In genomic region chr7:27165696-27166095, GRCm38 (mm10) we compare ENCODE assay signal across 8 mouse cellular contexts. TPM values are rescaled to one million over a fixed set of nuclear protein-coding genes. Genes with fewer than 3 reads are reported as not detected.
DNase-seq lines count a peak whose midpoint lies in the region; ATAC-seq and TF ChIP-seq lines count a peak whose summit lies in the region.

No protein-coding gene starts in this region.

- ATAC-seq in kidney, embryonic 15.5 days (replicated peaks; ENCODE audit: low FRiP score), result no peak
- no peak for ATAC-seq in hindbrain, embryonic 12.5 days (ENCODE audit: low FRiP score)
- ATAC-seq in midbrain, embryonic 13.5 days, result no peak
- ATAC-seq in granulocyte monocyte progenitor cell, adult 5-6 weeks (replicated peaks; ENCODE audit: poor library complexity, severe bottlenecking), result no peak

- TF ChIP-seq CTCF in bone marrow, adult 2 months (IDR thresholded peaks at IDR 0.05; ENCODE audit: control insufficient read depth, insufficient read depth, low read length), result no peak

- intact Hi-C loops in gastrocnemius, postnatal 14 days (cut with DNase I; ENCODE audit: low total_unique reads), result no loop called here

- H3K27ac ChIP-seq in kidney, embryonic 15.5 days, result peak overlapping the region; percentile 99
- H3K27ac ChIP-seq in bone marrow, adult 2 months (ENCODE audit: control insufficient read depth, insufficient read depth, low read depth, low read length, poor library complexity), result peak overlapping the region; percentile 99
- peak overlapping the region; percentile 99 for H3K27ac ChIP-seq in hindbrain, embryonic 12.5 days
- H3K27ac ChIP-seq in midbrain, embryonic 13.5 days, result peak overlapping the region; percentile 99

- H3K9me3 ChIP-seq in kidney, embryonic 15.5 days (replicated peaks), result no peaks in the 10 kb centered on the region
- no peaks in the 10 kb centered on the region for H3K9me3 ChIP-seq in hindbrain, embryonic 12.5 days (replicated peaks)
- H3K9me3 ChIP-seq in midbrain, embryonic 13.5 days, result no peaks in the 10 kb centered on the region

- peak overlapping the region; percentile 86 for H3K4me2 ChIP-seq in kidney, embryonic 15.5 days
- peak overlapping the region; percentile 87 for H3K4me2 ChIP-seq in hindbrain, embryonic 12.5 days (replicated peaks)
- H3K4me2 ChIP-seq in midbrain, embryonic 13.5 days (replicated peaks), result peak overlapping the region; percentile 86

- DNase-seq in kidney, adult 9 months, result no peak
- no peak for DNase-seq in adrenal gland, adult 18-20 months (ENCODE audit: low spot score in 2 of 2)
- DNase-seq in gastrocnemius, postnatal 14 days, result no peak

- no peak for TF ChIP-seq POLR2A in bone marrow, adult 2 months (IDR thresholded peaks at IDR 0.05; ENCODE audit: borderline replicate concordance, control insufficient read depth, low read depth, low read length)

- H3K27me3 ChIP-seq in kidney, embryonic 15.5 days, result no peaks in the 10 kb centered on the region
- no peaks in the 10 kb centered on the region for H3K27me3 ChIP-seq in hindbrain, embryonic 12.5 days
- H3K27me3 ChIP-seq in midbrain, embryonic 13.5 days, result no peaks in the 10 kb centered on the region

- WGBS in kidney, embryonic 15.5 days, result under 1% methylated on average over 8 of the region's 8 CpGs
- 1% methylated on average over 8 of the region's 8 CpGs for WGBS in bone marrow, adult 2 months
- 5% methylated on average over 8 of the region's 8 CpGs for WGBS in hindbrain, embryonic 12.5 days
- WGBS in midbrain, embryonic 13.5 days, result 5% methylated on average over 8 of the region's 8 CpGs

- H3K9ac ChIP-seq in kidney, embryonic 15.5 days, result peak overlapping the region; percentile 79
- peak overlapping the region; percentile 91 for H3K9ac ChIP-seq in hindbrain, embryonic 12.5 days
- H3K9ac ChIP-seq in midbrain, embryonic 13.5 days (replicated peaks), result peak overlapping the region; percentile 88

- peak overlapping the region; percentile 72 for H3K4me3 ChIP-seq in kidney, embryonic 15.5 days (replicated peaks)
- H3K4me3 ChIP-seq in bone marrow, adult 2 months (replicated peaks; ENCODE audit: control insufficient read depth, low read depth, low read length), result peak overlapping the region; percentile 88
- peak overlapping the region; percentile 69 for H3K4me3 ChIP-seq in hindbrain, embryonic 12.5 days
- peak overlapping the region; percentile 77 for H3K4me3 ChIP-seq in midbrain, embryonic 13.5 days (replicated peaks)

- H3K36me3 ChIP-seq in kidney, embryonic 15.5 days, result peaks cover 40% of the 10 kb centered on the region
- H3K36me3 ChIP-seq in hindbrain, embryonic 12.5 days, result peaks cover 30% of the 10 kb centered on the region
- H3K36me3 ChIP-seq in midbrain, embryonic 13.5 days, result peaks cover 36% of the 10 kb centered on the region

- H3K4me1 ChIP-seq in kidney, embryonic 15.5 days, result peaks cover 61% of the 10 kb centered on the region
- H3K4me1 ChIP-seq in bone marrow, adult 2 months (ENCODE audit: control insufficient read depth, insufficient read depth, low read length), result peaks cover 6% of the 10 kb centered on the region
- H3K4me1 ChIP-seq in hindbrain, embryonic 12.5 days, result peaks cover 59% of the 10 kb centered on the region
- H3K4me1 ChIP-seq in midbrain, embryonic 13.5 days (replicated peaks), result peaks cover 61% of the 10 kb centered on the region

RNA-seq across cellular contexts. Expression of gene Egln2, which starts 0.9 kb away (rescaled TPM):
- 65.4 and 74.9 TPM in 2 replicates for polyA plus RNA-seq in kidney, embryonic 15.5 days (2015; fragmentation: Nextera tagmentation; extraction: Ambion mirVana)
- polyA plus RNA-seq in bone marrow, adult 2 months (2011; ENCODE audit: insufficient read depth, insufficient read length, low replicate concordance, missing spikeins), result 50.9 and 92.5 TPM in 2 replicates
- polyA plus RNA-seq in hindbrain, embryonic 12.5 days (2016; fragmentation: Nextera tagmentation; extraction: Ambion mirVana), result 95.0 and 102 TPM in 2 replicates
- polyA plus RNA-seq in midbrain, embryonic 13.5 days (2015; fragmentation: Nextera tagmentation; extraction: Ambion mirVana), result 87.0 and 101 TPM in 2 replicates
- total RNA-seq in granulocyte monocyte progenitor cell, adult 5-6 weeks (2014; fragmentation: Nextera tagmentation), result 16.1 and 26.2 TPM in 2 replicates
- total RNA-seq in granulocyte monocyte progenitor cell, adult 5-6 weeks (2017), result 18.7 and 27.8 TPM in 2 replicates
- total RNA-seq in adrenal gland, adult 18-20 months (2021), result 100 to 1,000 TPM in 1 of 2 experiments, 10 to 100 TPM in 1; 76.0 to 106 TPM
- 10 to 100 TPM; 83.0 to 87.9 TPM for total RNA-seq in gastrocnemius, postnatal 14 days (2021)

RNA-seq across cellular contexts. Expression of gene Cyp2t4, which starts 12.2 kb away (rescaled TPM):
- polyA plus RNA-seq in kidney, embryonic 15.5 days (2015; fragmentation: Nextera tagmentation; extraction: Ambion mirVana), result 0.10 TPM in 1 of 2 replicates, not detected in the other
- polyA plus RNA-seq in bone marrow, adult 2 months (2011; ENCODE audit: insufficient read depth, insufficient read length, low replicate concordance, missing spikeins), result not detected in 2 replicates
- 0.13 and 0.18 TPM in 2 replicates for polyA plus RNA-seq in hindbrain, embryonic 12.5 days (2016; fragmentation: Nextera tagmentation; extraction: Ambion mirVana)
- 0.22 TPM in 1 of 2 replicates, not detected in the other for polyA plus RNA-seq in midbrain, embryonic 13.5 days (2015; fragmentation: Nextera tagmentation; extraction: Ambion mirVana)
- total RNA-seq in granulocyte monocyte progenitor cell, adult 5-6 weeks (2014; fragmentation: Nextera tagmentation), result not detected in 2 replicates
- not detected in 2 replicates for total RNA-seq in granulocyte monocyte progenitor cell, adult 5-6 weeks (2017)
- not detected for total RNA-seq in adrenal gland, adult 18-20 months (2021)
- total RNA-seq in gastrocnemius, postnatal 14 days (2021), result not detected

RNA-seq across cellular contexts. Expression of gene Rab4b, which starts 13.0 kb away (rescaled TPM):
- 60.1 and 66.8 TPM in 2 replicates for polyA plus RNA-seq in kidney, embryonic 15.5 days (2015; fragmentation: Nextera tagmentation; extraction: Ambion mirVana)
- 35.7 and 73.7 TPM in 2 replicates for polyA plus RNA-seq in bone marrow, adult 2 months (2011; ENCODE audit: insufficient read depth, insufficient read length, low replicate concordance, missing spikeins)
- polyA plus RNA-seq in hindbrain, embryonic 12.5 days (2016; fragmentation: Nextera tagmentation; extraction: Ambion mirVana), result 86.6 and 101 TPM in 2 replicates
- 104 and 110 TPM in 2 replicates for polyA plus RNA-seq in midbrain, embryonic 13.5 days (2015; fragmentation: Nextera tagmentation; extraction: Ambion mirVana)
- total RNA-seq in granulocyte monocyte progenitor cell, adult 5-6 weeks (2014; fragmentation: Nextera tagmentation), result 44.6 and 67.2 TPM in 2 replicates
- 18.0 and 19.8 TPM in 2 replicates for total RNA-seq in granulocyte monocyte progenitor cell, adult 5-6 weeks (2017)
- total RNA-seq in adrenal gland, adult 18-20 months (2021), result 10 to 100 TPM; 42.9 to 65.1 TPM
- total RNA-seq in gastrocnemius, postnatal 14 days (2021), result 10 to 100 TPM; 19.7 to 20.0 TPM

RNA-seq across cellular contexts. Expression of gene Gm21983, which starts 15.2 kb away (rescaled TPM):
- polyA plus RNA-seq in kidney, embryonic 15.5 days (2015; fragmentation: Nextera tagmentation; extraction: Ambion mirVana), result 1.3 TPM in 1 of 2 replicates, not detected in the other
- polyA plus RNA-seq in bone marrow, adult 2 months (2011; ENCODE audit: insufficient read depth, insufficient read length, low replicate concordance, missing spikeins), result not detected in 2 replicates
- 0.85 and 1.9 TPM in 2 replicates for polyA plus RNA-seq in hindbrain, embryonic 12.5 days (2016; fragmentation: Nextera tagmentation; extraction: Ambion mirVana)
- polyA plus RNA-seq in midbrain, embryonic 13.5 days (2015; fragmentation: Nextera tagmentation; extraction: Ambion mirVana), result 0.36 TPM in 1 of 2 replicates, not detected in the other
- not detected in 2 replicates for total RNA-seq in granulocyte monocyte progenitor cell, adult 5-6 weeks (2014; fragmentation: Nextera tagmentation)
- not detected in 2 replicates for total RNA-seq in granulocyte monocyte progenitor cell, adult 5-6 weeks (2017)
- not detected for total RNA-seq in adrenal gland, adult 18-20 months (2021)
- total RNA-seq in gastrocnemius, postnatal 14 days (2021), result not detected

RNA-seq across cellular contexts. Expression of gene Mia, which starts 15.3 kb away (rescaled TPM):
- polyA plus RNA-seq in kidney, embryonic 15.5 days (2015; fragmentation: Nextera tagmentation; extraction: Ambion mirVana), result 18.3 and 20.3 TPM in 2 replicates
- not detected in 2 replicates for polyA plus RNA-seq in bone marrow, adult 2 months (2011; ENCODE audit: insufficient read depth, insufficient read length, low replicate concordance, missing spikeins)
- polyA plus RNA-seq in hindbrain, embryonic 12.5 days (2016; fragmentation: Nextera tagmentation; extraction: Ambion mirVana), result 20.0 and 25.6 TPM in 2 replicates
- 3.6 and 5.1 TPM in 2 replicates for polyA plus RNA-seq in midbrain, embryonic 13.5 days (2015; fragmentation: Nextera tagmentation; extraction: Ambion mirVana)
- 3.5 TPM in 1 of 2 replicates, not detected in the other for total RNA-seq in granulocyte monocyte progenitor cell, adult 5-6 weeks (2014; fragmentation: Nextera tagmentation)
- total RNA-seq in granulocyte monocyte progenitor cell, adult 5-6 weeks (2017), result not detected in 2 replicates
- under 1 TPM in 1 of 2 experiments, not detected in 1; 0.60 TPM for total RNA-seq in adrenal gland, adult 18-20 months (2021)
- total RNA-seq in gastrocnemius, postnatal 14 days (2021), result under 1 TPM; 0.44 to 0.68 TPM
